Mouse (Mus musculus) layer of hippocampus, adult 9-11 months (tissue): ENCODE data around the gene Rplp2.
"Not testable (repeated sequence)": the region's sequence is repeated elsewhere in the genome, so short reads cannot be mapped to it uniquely, and the experiment has no call there.

Source experiments
- DNase-seq: peaks from one replicate; pipeline ENCODE4 v3.0.0; 2022

The Rplp2 gene

DNA sequence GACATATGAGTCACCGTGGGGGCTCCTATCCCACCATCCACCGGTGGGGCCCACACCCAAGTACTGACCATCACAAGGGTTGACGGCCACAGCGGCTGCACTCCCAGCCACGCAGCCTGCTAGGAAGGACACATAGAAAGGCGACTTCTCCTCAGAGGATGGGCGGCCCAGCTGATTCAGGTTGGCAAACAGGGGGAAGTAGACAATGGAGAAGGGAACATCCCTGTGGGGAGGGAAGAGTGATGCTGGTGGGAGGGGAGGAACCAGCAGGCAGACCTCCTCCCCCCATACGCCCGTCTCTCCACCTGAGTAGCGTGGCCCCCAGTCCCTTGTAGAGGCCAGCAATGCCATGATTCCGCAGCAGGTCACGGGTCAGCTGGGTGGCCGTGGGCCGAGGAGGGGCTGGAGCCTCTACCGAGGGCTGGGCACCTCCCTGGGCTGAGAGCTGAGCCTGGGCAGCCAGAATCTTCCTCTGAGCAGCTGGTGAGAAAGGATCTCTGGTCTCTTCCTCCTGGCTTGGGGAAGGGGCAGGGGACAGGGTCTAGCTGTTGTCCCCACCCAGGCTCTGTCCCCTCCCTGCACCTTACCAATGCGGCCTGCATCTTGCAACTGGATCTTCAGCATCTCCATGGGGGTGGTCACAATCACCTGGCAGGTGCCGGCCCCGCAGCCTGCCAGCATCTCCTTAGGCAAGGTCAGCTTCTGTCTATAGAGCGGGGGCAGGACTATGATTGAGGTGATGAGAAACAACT lies 15.6 kb upstream of the Rplp2 start:
- no peak for DNase-seq

DNA sequence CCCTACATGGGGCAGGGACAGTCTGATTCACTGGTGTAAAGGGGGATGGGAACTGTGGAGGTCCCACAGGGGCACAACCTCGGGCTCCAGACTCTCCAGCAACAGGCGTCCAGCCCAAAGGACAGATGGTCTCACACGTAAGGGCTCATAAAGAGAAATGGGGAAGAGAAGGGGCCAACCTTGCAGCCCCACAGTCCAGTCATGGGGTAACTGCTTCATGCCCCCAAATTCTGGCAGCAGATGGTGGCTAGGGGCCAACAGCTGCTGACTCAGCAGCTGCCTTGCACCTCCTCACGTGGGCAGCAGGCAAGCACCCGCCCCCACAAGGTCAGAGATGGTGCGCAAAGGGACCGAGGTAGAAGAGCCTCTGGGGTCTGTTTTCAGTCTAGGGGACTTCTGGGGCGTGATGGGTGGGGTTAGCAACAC lies 15.0 kb upstream of the Rplp2 start:
- no peak for DNase-seq

DNA sequence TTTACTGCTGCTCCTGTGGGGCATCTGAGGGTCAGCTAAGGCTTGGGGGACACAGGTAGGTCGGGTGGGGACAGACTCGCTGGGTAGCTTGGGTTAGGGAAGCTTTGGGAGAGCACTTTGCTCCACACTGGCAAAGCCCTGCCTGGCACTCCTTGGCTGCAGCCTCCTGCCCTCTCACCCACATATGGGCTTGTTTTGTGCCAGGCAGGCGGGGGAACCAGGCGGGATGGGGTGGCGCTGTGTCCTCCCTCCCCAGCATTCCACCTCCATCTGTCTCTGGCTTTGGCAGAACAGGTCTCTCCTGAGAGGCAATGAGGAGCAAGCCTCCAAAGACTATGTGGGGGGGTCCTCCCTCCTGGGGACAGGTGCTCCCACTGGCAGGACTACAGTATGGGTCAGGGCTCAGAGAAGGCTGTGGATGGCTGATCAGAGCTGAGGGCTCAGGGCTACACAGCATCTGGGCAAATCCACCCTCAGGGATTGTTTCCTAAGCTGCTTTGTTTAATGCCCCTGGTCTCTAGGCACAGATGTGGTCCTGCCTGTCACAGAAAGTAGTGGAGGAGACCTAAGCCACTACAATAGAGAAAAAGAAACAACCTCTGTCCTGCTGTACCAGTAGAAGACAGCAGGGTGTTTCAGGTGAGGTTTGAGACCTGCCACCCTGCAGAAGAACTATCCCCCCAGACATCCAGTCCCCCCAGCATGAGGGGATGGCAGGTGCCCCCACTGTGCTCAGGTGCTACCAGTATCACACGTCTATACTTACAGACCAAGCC lies 14.2 kb upstream of the Rplp2 start:
- DNase-seq: no peak

DNA sequence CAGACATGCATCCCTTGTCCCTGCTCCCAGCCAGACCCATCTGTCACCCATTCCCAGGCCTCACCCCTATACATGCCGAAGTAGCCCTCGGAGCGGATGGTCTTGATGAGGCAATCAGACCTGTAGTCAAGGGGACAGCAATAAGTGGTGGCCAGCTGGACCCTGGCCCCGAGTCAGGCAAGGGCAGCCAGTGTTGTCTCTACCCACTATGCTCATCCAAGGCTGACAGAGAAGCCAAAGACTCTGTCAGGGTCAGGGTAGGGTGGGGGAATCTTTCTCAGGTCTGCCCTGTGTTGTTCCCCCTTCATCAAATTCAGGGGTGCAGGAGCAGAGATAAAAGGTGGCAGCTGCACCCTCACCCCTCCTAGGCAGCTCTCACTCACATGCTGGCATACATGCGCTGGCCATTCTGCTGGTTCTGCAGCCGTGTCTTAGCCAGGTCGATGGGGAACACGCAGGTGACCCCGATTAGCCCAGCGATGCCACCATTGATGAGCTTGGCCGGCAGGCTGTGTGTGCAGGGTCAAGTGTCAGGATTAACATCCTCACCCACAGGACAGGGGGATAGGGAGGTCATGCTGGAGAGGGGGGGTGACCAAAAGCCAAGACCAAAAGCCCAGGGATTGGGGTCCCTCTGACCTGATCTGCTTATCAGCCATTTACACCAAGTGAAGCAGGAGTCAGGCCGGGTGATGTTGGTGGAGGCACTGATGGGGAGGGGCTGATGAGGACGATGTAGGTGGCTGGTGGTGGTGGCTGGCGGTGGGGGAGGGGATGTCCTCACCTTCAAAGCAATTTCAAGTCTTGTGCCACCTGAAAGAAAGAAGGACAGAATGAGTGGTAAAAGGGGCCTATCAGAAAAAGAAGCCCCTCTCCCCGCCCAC lies 13.4 kb upstream of the Rplp2 start:
- DNase-seq: no peak

DNA sequence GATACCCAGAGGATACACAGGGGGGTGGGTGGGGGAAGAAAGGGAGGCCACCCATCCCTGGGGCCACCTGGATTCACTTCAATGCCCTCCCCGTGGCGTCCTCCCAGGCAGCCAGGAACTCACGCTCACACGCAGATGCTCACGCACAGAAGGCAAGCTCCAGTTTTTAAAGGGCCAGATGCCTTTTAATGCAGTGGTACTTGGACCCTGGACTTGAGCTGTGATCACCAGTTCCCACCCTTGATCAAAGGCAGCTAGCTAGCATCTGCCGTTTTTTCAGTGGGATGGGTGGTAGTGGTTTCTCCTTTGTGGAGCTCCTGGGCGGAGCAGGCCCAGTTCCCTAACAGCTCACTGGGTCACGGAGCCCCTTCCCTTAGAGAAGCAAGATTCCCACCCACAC lies 12.7 kb upstream of the Rplp2 start:
- no peak for DNase-seq

DNA sequence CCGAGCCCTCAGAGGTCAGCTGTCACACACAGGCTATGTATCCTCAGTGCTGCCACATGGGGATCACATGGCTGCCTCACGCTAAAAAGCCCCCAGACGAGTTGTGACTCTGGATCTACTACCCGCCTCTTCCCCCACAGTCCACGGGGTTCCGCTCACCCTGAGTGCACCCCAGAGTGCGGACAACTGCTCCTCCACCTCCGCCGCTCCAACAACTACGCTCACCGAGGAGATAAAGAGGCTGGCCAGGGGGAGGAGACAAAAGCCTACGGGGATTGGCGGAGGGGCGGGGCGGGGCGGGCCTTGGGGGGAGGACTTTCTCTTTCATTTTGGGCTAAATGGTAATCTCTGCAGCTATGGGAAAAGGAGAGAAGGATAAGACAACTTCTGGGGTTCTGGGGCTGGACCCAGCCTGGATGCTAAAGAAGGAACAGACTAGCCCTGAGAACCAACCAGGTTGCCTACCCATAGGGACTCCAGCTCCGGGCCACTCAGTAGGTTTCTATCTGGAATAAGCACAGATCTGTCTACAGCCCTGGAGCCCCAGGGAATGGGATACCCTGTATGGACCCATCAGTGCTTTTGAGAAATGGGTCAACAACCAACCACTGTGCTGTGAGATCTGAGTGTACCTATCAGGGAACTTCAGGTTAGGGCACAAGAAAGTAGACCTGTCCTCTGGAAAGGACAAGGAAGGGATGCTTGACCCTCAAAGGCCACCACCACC lies 11.9 kb upstream of the Rplp2 start:
- no peak for DNase-seq

DNA sequence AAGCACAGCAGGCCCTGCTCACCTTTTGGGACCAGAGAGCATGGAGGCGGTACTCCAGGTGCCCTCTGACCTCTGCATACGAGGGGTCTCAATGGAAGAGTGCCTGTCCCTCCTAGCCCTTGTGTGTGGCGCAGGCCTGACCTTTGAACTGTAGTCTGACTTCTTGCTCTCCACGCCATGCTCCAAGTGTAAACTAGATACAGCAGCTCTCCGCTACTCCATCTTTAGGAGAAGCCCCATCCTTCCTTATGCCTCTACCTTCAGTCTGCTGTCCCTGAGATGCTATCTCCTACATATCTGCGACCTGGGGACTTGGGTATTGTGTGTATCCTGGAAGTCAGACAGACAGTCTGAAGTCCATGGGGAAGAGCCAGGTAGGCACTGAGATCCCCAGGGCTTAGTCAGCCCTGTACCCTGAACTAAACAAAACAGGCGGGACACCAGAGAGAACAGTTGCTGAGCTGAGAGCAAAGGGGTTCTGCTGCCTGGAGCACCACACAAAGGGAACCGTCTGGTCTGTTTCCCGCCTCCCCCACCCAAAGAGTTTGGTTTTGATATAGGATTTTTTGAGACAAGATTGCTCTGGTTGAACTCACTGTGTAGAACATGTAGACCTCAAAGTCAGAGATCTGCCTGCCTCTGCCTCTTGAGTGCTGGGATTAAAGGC lies 11.2 kb upstream of the Rplp2 start:
- no peak for DNase-seq

DNA sequence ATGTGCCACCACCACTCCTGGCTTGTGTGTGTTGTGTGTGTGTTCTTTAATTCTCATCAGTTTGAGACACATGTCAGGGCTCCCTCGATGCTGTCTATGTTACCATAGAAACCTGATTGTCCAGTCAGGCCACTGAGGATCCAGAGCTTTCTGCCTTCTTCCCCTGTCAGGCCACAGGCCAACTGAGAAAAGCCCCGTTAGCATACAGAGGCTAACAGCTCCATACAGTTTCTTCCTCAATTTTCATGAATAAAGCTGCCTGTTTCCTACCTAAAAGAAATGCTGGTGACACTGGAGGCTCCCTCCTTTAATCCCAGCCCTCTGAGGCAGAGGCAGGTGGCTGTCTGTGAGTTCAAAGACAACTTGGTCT lies 10.7 kb upstream of the Rplp2 start:
- DNase-seq: no peak

DNA sequence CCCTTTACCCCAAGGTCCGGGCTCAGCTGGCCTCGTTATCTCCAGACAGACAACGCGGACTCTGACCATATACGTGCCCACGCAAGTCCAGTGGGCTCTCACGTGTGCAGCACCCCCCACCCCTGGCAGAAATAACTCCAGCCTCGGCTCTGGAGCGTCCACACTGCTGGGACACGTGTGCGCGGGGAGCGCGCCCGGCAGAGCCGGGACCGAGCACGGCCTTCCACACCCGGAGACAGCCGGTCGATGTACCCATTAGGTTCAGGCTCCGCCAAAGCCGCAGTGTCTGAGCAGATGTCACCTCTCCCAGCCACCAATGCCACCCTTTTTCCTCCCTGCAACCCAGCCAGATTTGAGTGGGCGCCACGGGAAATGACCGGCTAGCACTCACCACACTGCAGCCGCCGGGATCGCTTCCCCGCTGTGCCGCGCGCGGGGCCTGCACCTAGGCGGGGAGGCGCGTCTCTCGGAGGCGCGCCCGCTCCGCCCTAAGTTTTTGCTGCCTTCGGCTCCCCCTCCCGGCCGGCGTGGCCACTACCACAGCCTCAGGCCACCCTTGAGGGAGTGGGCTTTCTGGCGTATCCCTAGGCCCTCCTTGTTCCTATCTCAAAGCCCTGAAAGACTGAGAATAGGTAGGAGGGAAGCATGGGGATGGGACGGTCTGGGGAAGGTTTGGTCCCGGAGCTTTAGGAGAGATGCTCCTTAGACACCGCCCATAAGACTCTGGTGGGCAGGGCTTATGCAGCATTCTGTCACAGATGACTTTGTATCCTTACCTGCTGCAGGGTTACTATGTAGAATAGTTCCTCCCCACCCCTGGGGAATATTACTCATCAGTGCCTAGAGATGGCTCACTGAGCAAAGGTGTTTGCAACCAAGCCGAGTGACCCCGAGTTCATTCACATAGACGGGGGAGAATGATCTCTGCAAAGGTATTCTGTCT lies 9.7 kb upstream of the Rplp2 start, which contains the start of gene Slc25a22:
TSS of gene Slc25a22 (minus strand) at position 715 of the 943 bp plus-strand sequence.
- DNase-seq: peak; percentile 82

DNA sequence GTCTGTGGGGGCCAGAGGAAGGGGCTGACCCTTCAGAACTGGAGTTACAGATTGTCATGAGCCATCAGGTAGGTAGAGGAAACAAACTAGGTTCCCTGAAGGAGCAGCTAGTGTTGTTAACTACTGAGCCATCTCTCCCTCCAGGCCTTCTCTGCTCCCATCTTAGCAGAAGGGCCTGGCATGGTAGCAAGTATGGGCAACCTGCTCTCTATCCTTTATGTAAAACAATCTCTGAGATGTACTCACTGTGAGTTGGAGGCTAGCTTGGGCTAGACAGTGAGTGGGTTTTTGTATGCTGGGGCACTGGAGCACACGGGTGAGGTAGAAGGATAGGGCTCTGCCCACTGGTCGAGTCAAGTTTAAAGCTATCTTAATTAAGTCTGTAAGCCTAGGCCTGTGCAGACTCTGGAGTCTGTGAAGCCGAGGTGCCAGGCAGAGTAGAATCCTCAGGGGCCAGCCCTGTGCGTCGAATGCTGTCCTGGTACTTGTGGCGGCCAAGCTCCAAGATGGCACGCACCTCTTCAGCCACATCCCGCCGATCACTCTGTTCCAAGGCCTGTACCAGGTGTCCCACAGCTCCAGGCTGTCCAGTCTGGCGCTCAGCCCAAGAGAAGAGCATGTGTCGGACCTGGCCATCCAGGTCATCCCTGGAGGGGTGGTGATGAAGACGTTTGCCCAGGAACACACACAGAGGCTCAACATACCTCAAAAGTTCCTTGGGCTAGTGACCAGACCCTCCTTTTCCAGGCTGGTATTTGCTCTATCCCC lies 8.8 kb upstream of the Rplp2 start:
- no peak for DNase-seq

DNA sequence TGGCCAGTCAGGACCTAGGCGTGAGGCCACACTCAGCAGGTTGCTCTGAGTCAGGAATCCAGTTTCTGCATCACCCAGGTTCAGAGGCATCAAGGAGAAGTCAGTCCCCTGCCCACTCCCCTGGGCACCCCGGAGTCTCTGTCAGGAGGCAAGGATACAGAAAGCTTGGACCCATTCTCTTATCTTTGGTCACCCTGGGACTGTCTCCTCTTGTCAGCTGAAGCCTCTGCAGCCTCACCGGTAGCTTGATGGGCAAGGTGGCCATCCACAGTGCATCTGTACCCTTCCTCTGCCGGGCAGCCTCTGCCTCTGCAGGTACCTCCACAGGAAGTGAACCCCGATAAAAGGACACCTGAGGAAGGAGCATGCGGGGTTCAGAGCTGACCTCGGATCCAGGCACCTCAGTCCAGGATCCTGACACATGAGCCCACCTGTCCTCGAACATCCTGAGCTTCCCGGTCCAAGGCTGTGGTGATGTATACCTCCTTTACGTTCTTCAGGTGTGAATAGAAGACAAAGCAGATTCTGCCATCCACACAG lies 8.0 kb upstream of the Rplp2 start:
- no peak for DNase-seq

DNA sequence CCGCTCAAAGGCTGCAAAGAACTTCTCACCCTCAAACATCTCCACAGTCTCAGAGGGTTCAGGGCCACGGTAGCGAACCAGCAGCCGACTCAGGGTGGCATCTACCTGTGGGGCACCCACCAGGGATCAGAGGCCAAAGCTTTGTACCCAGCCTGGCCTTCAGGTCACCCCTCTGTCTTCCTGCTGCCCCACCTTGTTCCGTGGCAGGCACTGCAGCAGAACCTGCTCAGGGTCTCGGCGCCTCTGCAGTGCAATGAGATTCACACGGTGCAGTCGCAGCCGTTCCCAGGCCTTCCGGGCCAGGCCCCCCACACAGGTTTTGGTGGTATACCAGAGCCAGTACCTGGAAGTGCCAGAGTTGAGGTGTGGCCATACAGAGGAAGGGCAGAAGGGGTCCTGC lies 7.4 kb upstream of the Rplp2 start:
- DNase-seq: no peak

DNA sequence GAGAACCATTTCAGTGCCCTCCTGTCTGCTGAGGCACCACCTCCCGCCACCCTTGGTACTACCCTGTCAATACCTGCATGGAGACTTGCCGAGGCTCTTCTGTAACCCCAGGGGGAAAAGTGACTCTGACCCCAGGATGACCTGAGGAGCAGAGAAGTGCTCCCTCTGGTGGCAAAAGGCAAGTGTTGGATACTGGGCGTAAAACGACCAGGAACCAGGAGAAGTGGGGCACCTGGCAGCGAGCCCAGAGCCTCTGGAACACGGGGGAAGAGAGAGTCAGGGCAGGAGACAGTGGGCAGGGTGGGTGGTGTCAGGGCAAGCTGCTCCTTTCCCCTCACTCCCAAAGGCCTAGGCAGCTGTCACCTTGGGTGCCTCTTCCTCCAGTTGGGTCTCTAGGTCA lies 6.6 kb upstream of the Rplp2 start:
- no peak for DNase-seq

DNA sequence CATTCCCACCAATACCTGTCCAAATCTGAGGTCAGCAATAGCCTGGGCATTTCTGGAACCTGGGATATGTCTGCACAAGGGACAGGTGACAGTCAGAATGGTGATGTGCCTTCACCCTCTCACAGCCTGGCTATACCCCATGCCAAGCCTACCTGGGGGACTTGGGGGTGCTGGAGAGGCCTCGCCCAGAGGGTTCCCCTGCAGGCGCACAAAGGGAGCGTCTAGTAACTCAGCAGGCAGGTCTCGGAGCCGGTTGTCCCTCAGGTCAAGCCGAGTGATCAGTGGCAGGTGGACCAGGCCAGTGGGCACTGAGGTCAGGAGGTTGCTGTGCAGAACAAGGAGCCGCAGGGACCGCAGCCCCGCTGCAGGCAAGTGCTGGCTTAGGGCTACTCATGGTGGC lies 5.7 kb upstream of the Rplp2 start:
- no peak for DNase-seq

DNA sequence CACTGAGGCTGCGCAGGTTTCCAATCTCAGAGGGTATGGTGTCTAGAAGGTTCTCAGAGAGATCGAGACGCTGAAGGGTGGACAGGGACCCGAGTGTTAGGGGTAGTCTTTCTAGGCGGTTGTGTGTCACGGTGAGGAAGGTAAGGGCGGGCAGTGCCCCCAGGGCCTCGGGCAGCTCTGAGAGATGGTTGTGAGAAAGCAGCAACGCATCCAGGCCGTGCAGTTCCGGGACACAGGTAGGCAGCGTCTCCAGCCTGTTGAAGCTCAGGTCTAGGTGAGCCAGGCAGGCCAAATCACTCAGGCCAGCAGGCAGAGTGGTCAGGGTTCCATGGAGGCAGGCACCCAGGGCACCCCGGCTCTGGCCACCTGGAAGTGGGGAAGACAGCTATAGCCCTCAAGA lies 5.0 kb upstream of the Rplp2 start:
- no peak for DNase-seq

DNA sequence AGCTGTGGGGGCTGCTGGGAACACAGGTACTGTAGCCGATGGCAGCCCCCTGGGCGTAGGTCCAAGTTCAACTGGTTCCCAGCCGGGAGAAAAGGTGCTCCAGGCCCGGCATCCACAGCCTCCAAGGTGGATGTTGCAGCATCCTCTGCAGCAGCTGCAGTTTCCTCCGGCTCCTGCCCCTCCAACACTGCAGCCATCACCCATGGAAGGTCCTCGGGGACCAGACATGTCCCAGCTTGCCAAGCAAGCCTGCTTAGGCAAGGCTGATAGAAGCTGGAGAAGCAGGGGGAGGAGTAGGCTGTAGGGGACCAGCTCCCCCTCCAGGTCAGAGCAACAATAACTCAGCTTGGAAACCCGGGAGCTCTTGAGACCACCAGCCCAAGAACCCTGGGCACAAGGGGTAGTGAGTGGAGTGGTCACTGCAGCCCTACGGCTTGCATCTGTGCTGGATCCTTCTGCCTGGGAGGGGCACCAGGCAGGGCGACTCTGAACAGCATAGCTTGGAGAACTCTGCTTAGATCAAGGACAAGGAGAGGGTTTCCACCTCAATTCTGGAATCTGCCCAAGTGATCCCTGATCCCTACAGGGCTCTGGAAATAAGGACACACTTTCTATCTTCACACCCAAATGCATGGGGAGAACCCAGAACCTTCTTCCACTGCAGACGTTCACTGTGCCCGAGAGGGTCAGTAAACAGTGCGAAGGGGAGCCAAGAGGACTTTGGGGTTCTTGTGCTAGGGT lies 3.9 kb upstream of the Rplp2 start:
- DNase-seq: no peak

DNA sequence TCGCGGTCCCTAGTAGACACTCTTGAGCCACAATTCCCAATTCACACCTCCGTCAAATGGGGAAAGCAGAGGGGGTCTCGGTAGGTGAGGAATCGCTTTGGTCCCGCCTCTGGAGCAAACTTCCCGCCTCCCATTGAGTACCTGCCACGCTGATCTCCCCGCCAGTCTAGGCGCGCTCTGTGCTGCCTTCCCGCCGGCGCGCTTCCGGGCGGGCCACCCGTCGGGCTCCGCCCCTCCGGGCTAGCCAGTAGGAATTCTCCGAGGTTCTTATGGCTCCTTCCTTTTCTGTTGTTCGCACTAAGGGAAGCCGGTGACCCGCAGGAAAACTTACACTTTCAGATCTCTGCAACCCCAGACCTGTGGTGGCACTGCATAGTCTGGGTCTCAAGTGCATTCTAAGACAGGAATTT lies 3.3 kb upstream of the Rplp2 start, which contains the start of gene Pidd1:
TSS of gene Pidd1 (minus strand) at position 198 of the 410 bp plus-strand sequence.
- no peak for DNase-seq

DNA sequence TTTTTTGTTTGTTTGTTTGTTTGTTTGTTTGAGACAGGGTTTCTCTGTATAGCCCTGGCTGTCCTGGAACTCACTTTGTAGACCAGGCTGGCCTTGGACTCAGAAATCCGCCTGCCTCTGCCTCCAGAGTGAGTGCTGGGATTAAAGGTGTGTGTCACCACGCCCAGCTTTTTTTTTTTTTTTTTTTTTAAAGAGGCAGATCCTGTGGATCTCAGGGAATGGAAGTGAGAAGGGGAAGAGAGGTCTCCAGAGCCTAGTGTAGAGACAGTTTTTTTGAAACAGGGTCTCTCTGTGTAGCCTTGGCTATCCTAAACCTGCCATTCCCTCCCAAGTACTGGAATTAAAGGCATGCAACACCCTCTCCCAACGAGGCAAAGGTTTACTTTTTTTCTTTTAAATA lies 796 bp upstream of the Rplp2 start:
- DNase-seq: not testable (repeated sequence)

DNA sequence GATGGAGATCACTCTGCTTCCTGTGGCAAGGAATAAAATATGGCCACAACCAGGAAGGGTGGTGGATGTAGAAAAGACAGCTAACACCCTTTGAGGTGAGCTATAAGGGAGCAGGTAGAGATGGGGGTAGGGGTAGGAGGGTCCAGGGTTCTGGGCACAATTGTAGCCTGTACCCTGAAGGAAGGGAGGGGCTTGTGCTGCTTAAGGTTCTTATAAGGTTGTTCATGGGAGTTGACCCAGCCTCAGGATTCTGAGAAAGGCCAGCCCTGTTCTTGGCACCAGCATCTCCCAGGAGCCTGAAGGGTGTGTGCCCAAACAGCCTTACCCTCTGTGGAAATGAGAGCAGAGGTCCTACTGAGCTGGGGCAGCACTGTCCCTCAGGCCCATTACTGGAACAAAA lies 4.8 kb downstream of the Rplp2 start:
- DNase-seq: no peak
